Mouse (Mus musculus): Measurements from ENCODE around the gene BC028528.

GRCm38 (mm10) chr3:95933111-95933750 is 41.4 kb upstream of the BC028528 start:
- no peak for TF ChIP-seq CTCF (IDR thresholded peaks at IDR 0.05)
- no peak for TF ChIP-seq EP300 (IDR thresholded peaks at IDR 0.05; ENCODE audit: insufficient read depth, low read depth, low read length)
